Mouse (Mus musculus) heart, adult 2 months (tissue): ENCODE results near the gene S100a3.

ENCODE experiments used
- CTCF ChIP-seq: fragments of 200-600 bp; IDR thresholded peaks from 2 replicates; pipeline ENCODE4 v1.8.1; 2022; ENCODE audit warnings: antibody characterized with exemption, mild to moderate bottlenecking, moderate library complexity
- EP300 ChIP-seq: fragments of 200-500 bp; IDR thresholded peaks from 2 replicates; pipeline ENCODE4 v1.6.1; 2011; ENCODE audit warnings: low read depth, low read length, control low read depth; ENCODE audit not compliant: insufficient read depth
- POLR2A ChIP-seq: fragments of 200-500 bp; IDR thresholded peaks from 2 replicates; pipeline ENCODE4 v1.6.1; 2011; ENCODE audit warnings: mild to moderate bottlenecking, low read depth, low read length, control low read depth; ENCODE audit not compliant: insufficient read depth

- TF ChIP-seq CTCF: no peak
- no peak for TF ChIP-seq POLR2A
- TF ChIP-seq EP300: no peak
Measured at GRCm38 (mm10) chr3:90647291-90647690, 86.9 kb downstream of the S100a3 start.
